Mouse (Mus musculus) liver, adult 2 months (tissue): ENCODE measurements around the gene Mknk1.
A peak's percentile ranks its signal among the peaks of the same experiment; 100 is the strongest.

ENCODE experiments used
- CTCF ChIP-seq: fragments of 200-500 bp; IDR thresholded peaks from 2 replicates; pipeline ENCODE4 v1.5.1; 2011; ENCODE audit warnings: low read depth, low read length, control low read depth
- POLR2A ChIP-seq: fragments of 200-500 bp; IDR thresholded peaks from 2 replicates; pipeline ENCODE4 v1.6.1; 2011; ENCODE audit warnings: low read length, control low read depth; ENCODE audit not compliant: insufficient read depth; ENCODE audit errors: extremely low read depth

DNA sequence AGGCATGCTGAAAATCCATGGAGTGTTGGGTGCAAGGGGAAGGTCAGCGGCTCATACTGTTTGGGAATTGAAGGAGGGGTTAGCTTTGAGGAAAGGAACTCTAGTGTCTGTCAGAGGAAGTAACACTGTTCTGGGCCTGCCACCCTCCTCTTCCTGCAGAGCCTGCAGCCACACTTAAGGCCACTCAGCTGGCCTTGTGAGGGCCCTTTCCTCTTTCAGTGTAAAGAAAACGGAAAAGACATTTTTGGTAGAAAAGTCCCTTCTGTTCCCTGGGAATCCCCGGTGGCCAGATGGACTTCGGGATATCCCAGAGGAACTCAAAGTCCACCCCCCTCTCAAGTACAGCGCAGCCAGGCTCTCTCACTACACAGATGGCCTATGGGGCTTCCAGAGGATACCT is 8.5 kb upstream of the Mknk1 start:
- TF ChIP-seq CTCF = 0 out of 2 replicates have a peak, but pooled peaks have one; percentile 6
- TF ChIP-seq POLR2A = no peak
